Mouse (Mus musculus): ENCODE data around the gene Mob3b.

- TF ChIP-seq POLR2A (IDR thresholded peaks at IDR 0.05; ENCODE audit: low read depth, low read length) (no peak), CTCF (IDR thresholded peaks at IDR 0.05; ENCODE audit: extremely low read depth, insufficient read depth, insufficient read length, insufficient replicate concordance) (no peak)
Measured at GRCm38 (mm10) chr4:35051152-35051551, 106.1 kb downstream of the Mob3b start.

All from spleen, adult 2 months (tissue).